Mouse (Mus musculus) hindbrain, postnatal 0 days (tissue): Measurements from ENCODE around the gene Oma1. TPM values are rescaled to one million over a fixed set of nuclear protein-coding genes. Genes with fewer than 3 reads are reported as not detected.

Experiments used
- ATAC-seq: fragments of 200-750 bp; cut with Nextera tagmentation; 2 replicates; pipeline ENCODE4 v1.8.0; 2017; ENCODE audit warnings: mild to moderate bottlenecking, moderate TSS enrichment, moderate library complexity
- DNase-seq: peaks from one replicate; pipeline ENCODE4 v3.0.0-alpha.2; 2015; ENCODE audit warnings: low spot score
- H3K27ac ChIP-seq: fragments of 300-500 bp; sonication (generic); 2 replicates; pipeline ENCODE4 v1.5.1; 2014; ENCODE audit warnings: mild to moderate bottlenecking
- H3K27me3 ChIP-seq: fragments of 300-500 bp; sonication (generic); 2 replicates; pipeline ENCODE4 v1.6.1; 2014; ENCODE audit warnings: low read length, mixed read lengths; ENCODE audit not compliant: insufficient read depth
- H3K36me3 ChIP-seq: fragments of 300-500 bp; sonication (generic); 2 replicates; pipeline ENCODE4 v1.6.1; 2014; ENCODE audit warnings: low read length, mixed read lengths; ENCODE audit not compliant: insufficient read depth
- H3K4me1 ChIP-seq: fragments of 300-500 bp; sonication (generic); 2 replicates; pipeline ENCODE4 v1.6.1; 2014; ENCODE audit warnings: antibody characterized with exemption, low read length, mixed read lengths; ENCODE audit not compliant: insufficient read depth
- H3K4me2 ChIP-seq: fragments of 300-500 bp; sonication (generic); 2 replicates; pipeline ENCODE4 v1.6.1; 2014; ENCODE audit warnings: low read depth, mild to moderate bottlenecking, low read length, moderate library complexity, mixed read lengths
- H3K4me3 ChIP-seq: fragments of 300-500 bp; sonication (generic); 2 replicates; pipeline ENCODE4 v1.5.1; 2014; ENCODE audit warnings: low read length
- H3K9ac ChIP-seq: fragments of 300-500 bp; sonication (generic); replicated peaks from 2 replicates; pipeline ENCODE4 v1.6.1; 2014; ENCODE audit warnings: mild to moderate bottlenecking, low read length, moderate library complexity, mixed read lengths
- H3K9me3 ChIP-seq: fragments of 300-500 bp; sonication (generic); 2 replicates; pipeline ENCODE4 v1.6.1; 2016; ENCODE audit warnings: low read length, mixed read lengths
- CTCF ChIP-seq: IDR thresholded peaks from 2 replicates; pipeline ENCODE4 v1.5.1; 2016; ENCODE audit warnings: antibody characterized with exemption, control low read depth, low read depth
- WGBS: fragments of 180-500 bp; shearing (Covaris S2); extraction: QIAGEN DNeasy Blood & Tissue Kit; methylation state at CpG from one replicate; pipeline ENCODE4 v1.1.7; 2014; 5-methylcytosine and 5-hydroxymethylcytosine counted together
- polyA plus RNA-seq: library from polyadenylated mRNA; unstranded; fragments of >200 nt; fragmentation: Nextera tagmentation; extraction: Ambion mirVana; gene quantifications from 2 replicates; pipeline ENCODE4 v1.2.1, GENCODE M21; 2015
- total RNA-seq: library from RNA; depleted of rRNA; stranded (reverse); fragments of >200 nt; gene quantifications from 2 replicates; pipeline ENCODE4 v1.2.3, GENCODE M21; 2014; rRNA removed

Oma1 gene
- total and polyA plus RNA-seq, 2 experiments from 2014 or later = 5.6 to 9.9 TPM

DNA sequence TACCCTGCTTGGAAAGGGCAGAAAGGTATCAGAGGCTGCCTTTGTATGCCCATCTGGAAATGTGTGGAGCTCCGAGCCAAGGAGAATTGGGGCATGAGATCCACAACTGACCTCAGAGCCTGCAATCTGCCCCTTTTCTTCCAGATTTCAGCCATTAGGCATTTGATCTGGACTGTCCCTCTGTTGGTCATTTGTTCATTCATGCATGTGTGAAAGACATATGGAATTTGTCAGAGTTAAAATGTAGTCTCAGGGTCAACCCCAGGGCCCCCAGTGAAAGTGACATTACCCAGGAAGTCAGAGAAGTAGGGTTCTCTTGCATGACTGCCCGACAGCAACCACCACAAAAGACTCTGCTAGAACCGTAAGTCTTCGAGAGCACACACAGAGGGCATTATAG lies 89.0 kb downstream of the Oma1 start:
- no peaks in the 10 kb centered on the region for H3K36me3 ChIP-seq
- no peak overlapping the region for H3K27ac ChIP-seq
- ATAC-seq = no peak
- H3K4me1 ChIP-seq = no peaks in the 10 kb centered on the region
- H3K27me3 ChIP-seq = no peaks in the 10 kb centered on the region
- H3K9ac ChIP-seq = no peak overlapping the region
- no peak overlapping the region for H3K4me3 ChIP-seq
- no peaks in the 10 kb centered on the region for H3K9me3 ChIP-seq
- DNase-seq = no peak
- H3K4me2 ChIP-seq = no peak overlapping the region
- 68% methylated on average over 4 of the region's 4 CpGs for WGBS
- no peak for TF ChIP-seq CTCF

DNA sequence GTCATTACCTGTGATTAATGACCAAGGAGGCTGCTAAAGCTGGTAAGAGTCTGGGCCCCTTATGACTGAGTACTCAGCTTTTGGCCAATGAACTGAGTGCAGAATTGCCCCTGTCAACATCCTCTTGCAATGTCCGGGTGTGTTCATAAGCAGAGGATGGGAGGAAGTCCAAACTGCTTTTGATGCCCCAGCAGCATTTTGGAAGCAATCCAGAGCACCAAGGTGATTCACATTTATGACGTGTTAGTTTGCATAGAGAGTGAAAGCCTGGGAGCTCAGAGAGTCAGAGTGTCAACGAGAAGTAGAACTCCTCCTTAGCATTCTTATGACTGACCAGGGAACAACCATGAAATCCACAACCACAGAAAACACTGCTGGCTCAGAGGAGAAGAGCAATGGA lies 91.7 kb downstream of the Oma1 start:
- ATAC-seq = no peak
- no peak for TF ChIP-seq CTCF
- H3K4me2 ChIP-seq = no peak overlapping the region
- WGBS = 42% methylated on average over 3 of the region's 3 CpGs
- no peak overlapping the region for H3K9ac ChIP-seq
- no peak overlapping the region for H3K4me3 ChIP-seq
- H3K27ac ChIP-seq = no peak overlapping the region
- H3K36me3 ChIP-seq = no peaks in the 10 kb centered on the region
- no peaks in the 10 kb centered on the region for H3K9me3 ChIP-seq
- no peaks in the 10 kb centered on the region for H3K4me1 ChIP-seq
- no peaks in the 10 kb centered on the region for H3K27me3 ChIP-seq
- DNase-seq = no peak

DNA sequence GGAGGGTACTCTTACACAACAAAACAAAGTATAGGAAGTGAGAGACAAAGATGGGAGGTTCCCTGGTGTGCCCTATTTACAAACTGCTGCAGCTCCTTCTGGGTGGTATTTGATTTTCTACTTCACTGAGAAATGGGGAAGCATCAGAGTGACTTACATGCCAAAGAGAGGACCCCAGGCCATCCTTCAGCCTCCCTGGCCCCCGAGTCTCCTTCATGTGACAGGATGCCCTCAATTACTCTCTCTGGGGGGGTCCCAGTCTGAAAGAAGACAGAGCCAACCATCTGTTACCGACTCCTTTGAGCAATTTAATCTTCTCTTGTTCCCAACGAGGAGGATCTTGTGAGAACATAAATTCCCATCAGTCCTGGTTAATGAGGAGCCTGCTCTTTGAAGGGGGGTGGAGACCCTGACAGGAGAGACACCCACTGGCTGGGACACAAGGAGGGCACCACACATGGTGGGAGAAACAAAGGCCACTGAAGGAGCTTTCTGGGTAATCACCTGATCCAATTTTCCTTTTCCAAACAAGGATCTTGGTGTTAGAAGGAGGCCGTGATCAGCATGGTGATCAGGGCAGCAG lies 96.7 kb downstream of the Oma1 start:
- Histone ChIP-seq H3K36me3 (no peaks in the 10 kb centered on the region), H3K4me3 (no peak overlapping the region), H3K27me3 (no peaks in the 10 kb centered on the region), H3K4me2 (no peak overlapping the region), H3K4me1 (no peaks in the 10 kb centered on the region), H3K9ac (no peak overlapping the region), H3K9me3 (no peaks in the 10 kb centered on the region), H3K27ac (no peak overlapping the region)
- 16% methylated on average over 4 of the region's 4 CpGs for WGBS
- TF ChIP-seq CTCF = no peak
- no peak for DNase-seq
- ATAC-seq = no peak; the same call in 1 of the 2 replicates

Other genes starting within 250 kb of the Oma1 start
- gene Mier1, start 199.4 kb upstream of the Oma1 start, total RNA-seq = 26.1 and 27.8 TPM in 2 replicates
- 37.4 and 39.2 TPM in 2 replicates for gene Mier1, start 199.4 kb upstream of the Oma1 start, polyA plus RNA-seq
- gene Wdr78, start 199.3 kb upstream of the Oma1 start, total RNA-seq = 4.2 TPM in 2 replicates
- 2.8 and 3.0 TPM in 2 replicates for gene Wdr78, start 199.3 kb upstream of the Oma1 start, polyA plus RNA-seq
- 4.0 and 4.9 TPM in 2 replicates for gene Slc35d1, start 98.6 kb upstream of the Oma1 start, total RNA-seq
- 5.1 and 6.1 TPM in 2 replicates for gene Slc35d1, start 98.6 kb upstream of the Oma1 start, polyA plus RNA-seq
- not detected in 2 replicates for gene 4921539E11Rik, start 22.9 kb upstream of the Oma1 start, total RNA-seq
- not detected in 2 replicates for gene 4921539E11Rik, start 22.9 kb upstream of the Oma1 start, polyA plus RNA-seq